Mouse (Mus musculus) spleen, postnatal 10 days (tissue): ENCODE results near the gene Atad5.

Source experiments
- DNase-seq, 2 experiments: peaks; one replicate each; pipeline ENCODE4 v3.0.0; 2021 to 2022; ENCODE audit warnings: low spot score in 2 of 2

Atad5 gene

DNA sequence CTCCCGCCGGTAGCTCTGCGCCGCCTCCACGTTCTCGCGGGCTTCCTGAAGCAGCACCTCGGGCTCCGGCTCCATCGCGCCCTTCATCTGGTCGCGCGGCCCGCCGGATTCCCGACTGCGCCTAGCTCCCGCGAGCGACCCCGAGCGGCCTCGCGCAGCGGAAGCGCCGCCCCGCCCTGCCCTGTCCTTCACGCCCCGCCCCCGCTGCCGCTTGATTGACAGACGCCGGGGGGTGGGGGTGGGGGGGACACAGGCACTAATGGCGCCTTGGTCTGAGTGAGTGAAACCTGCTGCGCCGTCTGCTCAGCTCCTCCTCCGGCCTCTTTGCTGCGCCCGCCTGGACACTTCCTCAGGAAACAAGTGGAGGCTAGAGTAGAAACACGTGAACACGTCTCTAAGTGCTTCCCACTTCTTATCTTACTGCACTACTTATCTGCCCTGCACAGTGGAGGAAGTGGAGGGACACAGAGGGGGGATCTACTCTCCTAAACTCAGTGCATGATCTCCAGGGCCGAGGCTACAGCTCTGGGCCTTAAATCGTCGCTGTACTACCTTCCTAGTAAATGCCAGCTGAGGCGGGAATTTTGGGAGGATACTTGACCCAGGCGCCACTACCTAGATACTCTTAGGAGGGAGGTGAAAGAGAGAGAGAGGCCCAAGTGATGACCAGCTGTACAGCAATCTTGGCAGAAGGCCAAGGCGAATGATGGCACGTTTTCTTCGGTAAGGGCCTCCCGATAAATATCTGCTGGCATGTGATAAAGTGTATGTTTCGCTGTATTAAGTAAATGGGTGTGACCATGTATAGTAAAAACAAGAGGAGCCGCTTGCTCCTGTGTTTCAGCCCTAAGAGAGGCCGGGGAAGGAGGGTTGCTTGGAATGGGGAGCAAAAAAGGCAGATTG is 8.1 kb upstream of the Atad5 start, which contains the start of gene Crlf3:
Gene Crlf3, minus strand, starts transcription at position 166 of the 903 bp plus-strand sequence.
- DNase-seq, result peak; percentile 93 to 96

DNA sequence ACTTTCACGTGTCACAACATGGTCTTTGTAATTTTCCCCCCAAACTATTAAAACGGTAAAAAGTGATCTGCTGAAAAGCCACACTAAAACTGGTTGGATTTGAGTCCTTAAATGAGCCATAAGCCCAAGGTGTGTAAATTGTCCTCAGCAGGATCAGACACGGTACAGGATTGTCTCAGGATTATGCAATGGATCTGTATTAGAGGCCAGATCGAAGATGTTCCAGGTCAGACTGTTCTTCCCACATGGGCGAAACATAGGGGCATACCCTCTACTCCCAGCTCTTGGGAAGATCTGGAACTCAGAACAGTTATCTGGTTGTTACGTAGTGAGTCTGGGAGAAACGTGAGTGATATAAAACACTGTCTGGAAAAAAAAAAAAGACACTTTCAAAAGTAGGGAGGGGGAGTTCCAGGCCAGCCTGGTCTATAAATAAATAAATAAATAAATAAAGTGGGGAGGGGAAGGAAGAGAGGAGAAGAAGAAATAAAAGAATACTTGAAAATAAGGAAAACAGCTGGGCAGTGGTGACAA is 7.3 kb upstream of the Atad5 start:
- peak in 1 of 2 experiments; percentile 27 for DNase-seq

DNA sequence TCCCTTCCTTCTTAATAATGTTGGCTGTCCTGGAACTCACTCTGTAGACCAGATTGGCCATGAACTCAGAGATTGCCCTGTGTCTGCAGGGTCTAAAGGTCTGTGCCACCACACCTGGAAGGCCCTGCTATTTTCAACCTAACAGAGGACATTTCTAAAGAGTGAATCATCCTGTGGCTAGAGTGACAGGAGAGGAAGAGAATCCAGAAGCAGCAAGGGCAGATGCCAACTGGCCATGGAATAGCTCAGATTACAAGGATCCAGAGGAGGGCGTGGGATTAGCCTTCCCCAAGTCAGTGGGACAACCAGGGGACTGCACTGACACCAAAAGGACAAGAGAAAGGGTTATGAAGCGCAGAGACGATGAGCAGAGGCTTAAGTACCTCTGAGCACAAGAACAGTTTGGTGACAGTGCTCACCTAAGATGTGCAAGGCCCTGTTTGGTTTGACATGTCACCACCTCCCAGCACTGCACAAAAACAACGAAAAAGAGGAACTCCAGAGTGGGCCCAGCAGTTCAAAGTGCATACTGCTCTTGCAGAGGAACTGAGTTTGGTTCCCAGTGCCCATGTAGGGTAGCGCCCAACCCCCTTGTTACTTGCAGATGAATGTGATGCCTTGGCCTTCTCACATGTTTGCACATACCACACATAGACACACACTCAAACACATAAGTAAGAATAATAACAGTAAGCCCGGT is 3.7 kb upstream of the Atad5 start:
- peak in 1 of 2 experiments; percentile 56 for DNase-seq

GRCm38 (mm10) chr11:80086844-80087243 is 2.4 kb upstream of the Atad5 start:
- peak; percentile 87 to 95 for DNase-seq

- DNase-seq, result no peak
These were observed 616 bp downstream of the Atad5 start for GRCm38 (mm10) chr11:80089817-80090214.

- DNase-seq, result no peak
These were observed 1.5 kb downstream of the Atad5 start for GRCm38 (mm10) chr11:80090555-80091164.

- no peak for DNase-seq
These were observed 9.3 kb downstream of the Atad5 start for GRCm38 (mm10) chr11:80098444-80099056.

- no peak for DNase-seq
These were observed 12.1 kb downstream of the Atad5 start for GRCm38 (mm10) chr11:80101298-80101697.

DNA sequence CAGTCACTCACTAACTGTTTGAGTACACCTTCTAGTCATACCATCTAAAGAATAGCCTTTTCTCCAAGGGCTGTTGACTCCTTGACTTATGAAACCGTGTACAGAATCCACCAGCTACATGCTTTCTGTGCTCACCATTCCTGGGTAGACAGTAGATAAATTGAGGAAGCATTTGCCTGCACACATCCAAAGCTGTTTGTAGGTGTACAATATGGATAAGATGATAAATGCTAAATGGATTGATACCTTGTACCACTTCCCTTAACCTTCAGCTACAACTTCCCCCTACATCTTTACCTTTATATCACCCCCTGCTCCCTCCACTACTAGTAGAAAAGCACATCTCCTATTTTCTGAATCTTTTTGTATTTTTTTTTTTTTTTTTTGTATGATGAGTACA is 15.2 kb downstream of the Atad5 start:
- DNase-seq, result no peak

DNA sequence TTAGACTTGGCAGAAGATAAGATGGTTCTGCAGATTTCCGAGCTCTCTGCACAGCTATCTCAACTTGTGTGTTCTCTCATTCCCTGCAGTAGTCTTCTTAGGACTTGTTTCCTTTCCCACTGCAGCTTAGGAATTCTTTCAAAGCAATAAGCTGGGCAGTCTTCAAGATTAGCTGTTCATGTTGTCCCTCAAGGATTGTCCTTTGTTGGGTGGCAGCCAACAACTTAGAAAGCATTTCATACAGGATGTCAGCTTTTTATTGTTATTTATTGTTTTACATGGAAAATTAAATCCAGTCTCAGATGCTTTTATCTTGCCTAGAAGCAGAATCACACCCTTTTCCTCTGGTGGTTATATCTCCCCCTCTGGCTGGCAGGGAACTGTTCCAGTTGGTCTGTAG is 27.2 kb downstream of the Atad5 start:
- no peak for DNase-seq

DNA sequence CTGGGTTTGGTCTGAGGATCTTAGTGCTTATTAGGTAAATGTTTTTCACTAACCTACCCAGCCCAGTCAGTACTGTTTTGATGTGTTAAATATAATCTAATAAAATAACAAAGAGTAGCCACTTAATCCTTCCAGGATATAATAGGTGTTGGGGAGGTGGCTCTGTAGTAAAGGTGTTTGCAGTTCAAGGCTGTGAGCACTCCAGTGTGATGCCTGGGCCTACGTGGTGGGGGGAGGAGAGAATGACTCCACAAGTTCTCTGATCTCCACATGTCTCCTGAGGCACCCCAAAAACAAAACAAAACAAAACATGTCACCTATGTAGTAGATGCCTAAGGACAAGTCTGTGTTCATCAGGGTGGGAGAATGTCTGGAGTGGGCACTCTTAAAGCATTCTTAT is 42.9 kb downstream of the Atad5 start:
- DNase-seq, result no peak

DNA sequence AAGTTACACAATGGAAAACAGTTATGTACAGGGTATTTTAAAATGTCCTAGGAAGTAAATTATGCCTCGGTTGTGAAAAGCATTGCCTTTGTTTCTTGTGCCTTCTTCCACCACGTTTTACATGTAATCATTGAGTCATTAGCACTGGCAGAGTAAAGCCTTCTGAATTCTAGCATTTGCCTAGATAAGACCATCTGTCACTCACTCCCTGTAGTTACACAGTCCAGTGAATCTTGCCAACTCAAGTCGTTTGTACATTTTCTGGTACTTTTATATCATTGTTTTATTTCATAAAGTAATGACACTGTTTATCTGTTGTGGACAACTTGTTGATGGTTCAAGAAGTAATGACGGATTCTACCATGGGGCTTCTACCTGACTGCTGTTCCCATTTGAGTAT is 45.5 kb downstream of the Atad5 start:
- DNase-seq, result no peak

DNA sequence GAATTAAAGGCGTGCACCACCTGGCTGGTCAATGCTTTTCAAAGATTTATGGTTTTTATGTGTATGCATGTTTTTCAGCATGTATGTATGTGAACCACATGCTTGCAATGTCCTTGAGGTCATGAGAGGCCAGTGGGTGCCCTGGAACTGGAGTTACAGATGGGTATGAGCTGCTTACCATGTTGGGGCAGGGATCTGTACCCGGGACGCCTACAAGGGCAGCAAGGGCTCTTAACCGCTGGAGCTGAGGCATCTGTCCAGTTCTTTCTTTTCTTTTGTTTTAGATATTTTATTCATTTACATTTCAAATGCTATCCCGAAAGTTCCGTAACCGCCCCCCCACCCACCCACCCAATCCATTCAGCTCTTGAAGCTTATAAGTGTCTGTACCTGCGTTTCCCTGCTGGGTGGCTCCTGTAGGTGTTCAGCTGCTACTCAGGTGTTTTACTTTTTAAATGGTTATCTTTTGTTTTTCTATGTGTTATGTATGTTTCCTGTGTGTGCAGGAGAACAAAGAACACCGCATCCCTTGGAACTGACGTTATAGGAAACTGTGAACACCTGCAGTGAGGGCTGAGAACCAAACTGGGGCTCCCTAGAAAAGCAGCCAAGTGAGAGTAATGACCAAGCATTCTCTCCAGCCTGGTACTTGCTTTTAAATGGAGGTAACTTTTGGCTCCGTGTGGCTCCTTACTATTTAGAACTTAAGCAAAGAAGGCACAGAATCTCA is 46.9 kb downstream of the Atad5 start:
- no peak for DNase-seq

GRCm38 (mm10) chr11:80136786-80137185 is 47.6 kb downstream of the Atad5 start:
- DNase-seq, result no peak

DNA sequence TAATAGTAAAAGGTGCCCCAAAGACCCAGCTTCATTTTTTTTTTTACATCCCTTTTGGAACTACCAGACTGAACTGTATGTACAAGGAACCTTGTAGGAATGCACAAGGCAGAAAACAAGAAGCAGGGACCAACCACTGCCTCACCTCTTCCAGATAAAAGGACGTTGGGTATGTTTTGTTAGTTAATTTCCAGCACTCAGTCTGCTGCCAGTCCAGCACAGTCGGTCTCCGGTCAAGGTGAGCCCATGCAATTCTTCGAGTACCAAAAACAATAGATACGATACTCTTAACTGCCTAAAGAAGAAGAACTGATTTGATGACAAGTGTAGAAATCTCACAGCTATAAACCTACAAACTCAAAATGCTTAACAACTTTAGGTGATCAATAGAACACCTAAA is 48.6 kb downstream of the Atad5 start:
- no peak for DNase-seq

DNA sequence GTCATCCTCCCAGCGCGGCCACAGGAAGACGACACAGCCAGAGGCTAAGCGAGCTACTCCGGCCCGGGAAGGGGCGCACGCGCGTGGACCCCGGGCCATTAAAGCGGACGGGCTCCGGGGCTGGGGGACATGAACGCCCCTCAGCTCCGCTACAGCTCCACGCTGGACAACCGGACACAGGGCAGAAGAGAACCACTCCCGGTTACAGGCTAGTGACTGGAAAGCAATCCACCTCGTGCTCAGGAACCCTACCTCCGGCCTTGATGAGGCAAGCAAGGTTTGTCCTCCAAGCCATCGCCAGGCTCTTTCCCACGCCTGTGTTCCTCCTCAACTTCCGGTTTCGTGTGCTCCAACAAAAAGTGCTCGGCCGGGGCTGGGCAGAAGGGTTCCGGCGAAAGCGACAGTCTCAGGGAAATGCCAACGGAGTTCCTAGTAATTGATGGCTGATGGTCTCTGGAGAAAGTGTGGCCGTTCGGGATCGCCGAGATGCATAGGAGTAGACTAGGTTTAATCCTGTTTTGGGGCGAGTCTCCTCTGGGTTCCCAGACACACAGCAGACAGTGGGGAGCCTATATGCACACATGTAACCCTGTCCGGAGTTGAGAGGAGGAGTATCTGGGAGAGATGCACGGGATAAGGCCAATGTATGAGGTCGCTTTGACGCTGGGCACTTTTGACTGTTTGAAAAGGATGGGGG is 52.8 kb downstream of the Atad5 start, which contains the start of gene Tefm:
Gene Tefm, minus strand, starts transcription at position 351 of the 697 bp plus-strand sequence.
- DNase-seq, result peak; percentile 73 to 82

GRCm38 (mm10) chr11:80142872-80143271 is 53.7 kb downstream of the Atad5 start:
- no peak for DNase-seq

GRCm38 (mm10) chr11:80145787-80146275 is 56.6 kb downstream of the Atad5 start:
- peak; percentile 16 to 54 for DNase-seq

GRCm38 (mm10) chr11:80147748-80148147 is 58.5 kb downstream of the Atad5 start:
- DNase-seq, result no peak

DNA sequence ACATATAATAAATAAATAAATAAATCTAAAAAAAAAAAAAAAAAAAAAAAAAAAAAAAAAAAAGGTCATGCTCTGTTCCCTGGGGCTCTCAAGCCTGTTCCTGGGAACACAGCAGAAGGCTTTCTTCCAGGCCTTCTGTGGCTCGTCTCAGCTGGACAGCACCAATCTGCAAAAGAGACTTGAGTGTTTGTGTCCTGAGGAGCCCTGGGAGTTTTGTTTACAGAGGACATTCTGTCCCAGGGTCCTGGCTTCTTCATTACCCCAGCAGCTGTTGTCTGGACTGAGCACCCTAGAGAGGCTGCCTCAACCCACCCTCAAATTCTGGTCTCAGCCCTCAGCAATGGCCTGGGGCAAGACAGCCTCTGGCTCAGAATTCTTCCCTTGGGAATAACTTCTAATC is 59.1 kb downstream of the Atad5 start:
- no peak for DNase-seq
